Mouse (Mus musculus): ENCODE results near the gene Lama5.
A peak's percentile ranks its signal among the peaks of the same experiment; 100 is the strongest.

The Lama5 gene

DNA sequence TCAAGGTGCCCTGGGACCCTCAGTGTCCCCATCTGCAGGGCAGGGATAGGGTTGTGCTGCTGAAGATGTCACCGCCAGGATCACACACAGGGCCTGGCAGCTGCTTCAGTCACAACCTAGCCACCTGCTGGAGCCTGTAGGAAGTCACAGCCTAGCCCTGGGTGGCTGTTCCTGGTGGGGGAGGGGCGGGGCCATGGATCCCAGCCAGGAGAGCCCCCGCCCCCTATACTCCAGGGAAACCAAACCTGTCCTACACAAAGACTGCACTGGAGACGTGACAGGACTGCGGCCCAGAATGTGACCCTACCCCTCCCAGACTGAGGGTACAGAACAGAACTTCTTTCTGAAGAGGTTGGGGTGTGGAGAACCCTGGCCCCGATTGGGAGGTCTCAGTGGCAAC, 3.4 kb downstream of the Lama5 start:
- peak; percentile 68 for DNase-seq

DNA sequence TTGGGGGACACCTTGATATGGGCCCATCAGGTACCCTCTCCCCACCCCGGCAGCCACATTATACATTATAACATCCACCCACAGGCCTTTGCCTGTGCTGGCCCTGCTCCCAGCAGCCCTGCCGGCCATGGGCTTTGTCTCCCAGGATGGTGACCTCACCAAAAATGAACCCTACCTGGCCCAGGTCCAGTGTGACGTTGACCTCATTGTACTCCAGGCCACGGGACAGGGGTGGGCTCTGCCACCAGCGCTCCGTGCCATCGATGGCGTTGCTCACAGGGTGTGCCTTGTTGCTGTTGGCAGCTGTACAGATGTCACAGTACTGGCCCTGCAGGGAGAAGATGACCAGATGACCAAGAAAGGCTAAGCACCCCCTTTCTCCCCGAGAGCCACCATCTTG, 4.6 kb downstream of the Lama5 start:
- no peak for DNase-seq

DNA sequence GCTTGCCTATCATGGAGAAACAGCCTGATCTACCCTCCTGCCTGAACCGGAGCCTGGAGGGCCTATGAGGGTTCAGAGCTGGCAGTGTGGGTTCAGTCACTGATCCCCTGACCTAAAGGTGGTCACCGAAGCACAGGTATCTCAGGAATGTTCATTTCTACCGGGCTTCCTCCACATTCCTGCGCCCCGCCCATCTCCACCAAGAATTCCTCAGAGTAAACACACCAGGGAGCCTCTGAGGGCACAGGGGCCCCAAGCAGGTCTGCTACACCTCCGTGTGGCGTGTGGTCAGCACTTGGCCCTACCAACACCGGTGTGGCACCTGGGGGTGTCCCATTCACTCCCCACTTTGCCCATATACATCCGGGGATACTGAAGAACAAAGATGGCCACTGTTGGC, 5.5 kb downstream of the Lama5 start:
- no peak for DNase-seq

DNA sequence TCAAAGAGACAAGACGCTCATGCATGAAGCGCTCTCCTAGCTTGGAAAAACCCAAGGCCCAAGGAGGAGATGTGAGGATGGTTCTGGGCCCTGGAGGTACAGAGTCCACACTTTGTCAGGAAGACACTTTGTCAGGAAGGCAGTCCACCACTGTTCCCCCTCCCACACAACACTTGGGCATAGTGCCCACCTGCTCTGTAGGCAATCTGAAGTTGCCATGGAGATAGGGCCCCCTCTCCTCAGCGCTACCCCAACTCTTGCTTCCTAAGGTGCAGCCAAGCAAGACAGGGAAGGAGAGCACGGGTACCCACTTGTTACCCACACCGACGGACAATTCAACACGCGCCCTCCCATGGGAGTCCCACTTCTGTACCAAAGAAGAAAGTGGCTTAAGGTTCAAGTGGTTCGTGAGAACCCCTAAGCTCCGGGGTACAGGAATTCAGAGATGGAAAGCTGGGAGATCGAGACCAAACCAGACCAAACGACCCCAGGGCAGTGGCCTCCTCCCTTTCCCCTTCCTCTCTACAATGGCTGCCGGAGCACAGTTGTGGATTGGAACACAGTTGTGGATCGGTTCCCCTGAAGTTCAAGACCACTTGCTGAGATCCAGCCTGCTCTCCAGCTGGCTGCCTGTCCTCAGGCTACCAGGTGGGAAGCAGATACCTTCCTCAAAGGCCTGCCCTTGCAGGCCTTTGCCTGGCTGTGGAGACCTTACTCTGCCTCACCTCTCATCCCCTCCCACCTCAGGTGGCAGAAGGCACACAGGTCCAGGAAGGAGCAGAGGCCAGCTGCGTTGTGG, 6.3 kb downstream of the Lama5 start:
- no peak for DNase-seq

DNA sequence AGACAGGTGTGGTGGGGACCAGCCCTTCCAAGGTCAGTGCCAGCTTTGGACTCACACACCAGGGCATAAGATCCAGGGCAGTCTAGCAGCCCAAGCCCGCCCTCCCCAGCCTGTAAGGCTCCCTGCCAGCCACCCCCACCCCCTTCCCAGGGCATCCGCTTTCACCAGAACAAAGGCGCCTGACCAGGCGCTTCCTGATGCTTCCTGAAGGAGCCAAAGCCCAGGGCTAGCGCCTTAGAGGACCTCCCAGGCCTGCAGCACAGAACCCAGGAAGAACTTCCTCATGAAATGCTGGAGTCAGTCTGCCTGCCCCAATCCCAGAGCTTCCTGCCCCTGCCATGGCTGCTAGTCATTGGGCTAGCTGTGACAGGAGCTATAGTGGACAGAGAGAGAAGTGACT, 7.0 kb downstream of the Lama5 start:
- DNase-seq: peak; percentile 36

DNA sequence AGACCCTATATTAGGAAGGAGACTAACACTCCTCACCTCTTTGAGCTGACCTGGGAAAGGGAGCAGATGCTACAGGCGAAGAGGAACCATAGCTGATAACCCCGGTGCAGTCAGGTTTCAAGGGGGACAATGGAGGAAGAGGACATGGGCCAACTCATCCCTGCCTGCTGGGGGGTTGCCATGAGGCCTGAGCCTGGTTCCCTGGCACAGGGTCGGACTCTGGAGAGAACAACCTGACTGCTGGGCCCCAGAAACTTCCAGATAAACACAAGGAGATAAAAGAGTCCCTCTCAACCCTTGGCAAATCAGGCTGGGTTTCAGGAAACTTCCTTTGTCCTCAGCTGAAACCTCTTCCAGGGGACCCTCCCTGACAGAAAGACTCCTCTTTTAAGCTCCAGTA, 7.4 kb downstream of the Lama5 start:
- no peak for DNase-seq

DNA sequence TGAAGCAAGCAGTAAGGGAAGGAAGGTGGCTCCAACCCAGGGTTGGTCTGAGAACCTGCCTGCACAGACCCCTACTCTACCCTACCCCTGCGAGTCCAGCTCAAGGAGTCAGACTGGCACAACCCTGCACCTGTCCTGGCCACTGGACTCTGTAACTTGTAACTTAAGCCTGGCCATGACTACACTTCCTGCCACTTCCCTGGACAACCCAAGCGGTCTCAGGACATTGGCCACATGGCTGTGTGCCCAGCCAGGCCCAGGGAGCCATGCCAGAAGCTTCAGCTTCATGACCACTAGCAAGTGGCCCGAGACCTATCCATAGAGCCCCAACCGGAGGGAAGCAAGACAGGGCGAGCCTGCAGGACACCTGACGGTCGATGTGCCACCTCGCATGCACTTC, 8.1 kb downstream of the Lama5 start:
- no peak for DNase-seq

DNA sequence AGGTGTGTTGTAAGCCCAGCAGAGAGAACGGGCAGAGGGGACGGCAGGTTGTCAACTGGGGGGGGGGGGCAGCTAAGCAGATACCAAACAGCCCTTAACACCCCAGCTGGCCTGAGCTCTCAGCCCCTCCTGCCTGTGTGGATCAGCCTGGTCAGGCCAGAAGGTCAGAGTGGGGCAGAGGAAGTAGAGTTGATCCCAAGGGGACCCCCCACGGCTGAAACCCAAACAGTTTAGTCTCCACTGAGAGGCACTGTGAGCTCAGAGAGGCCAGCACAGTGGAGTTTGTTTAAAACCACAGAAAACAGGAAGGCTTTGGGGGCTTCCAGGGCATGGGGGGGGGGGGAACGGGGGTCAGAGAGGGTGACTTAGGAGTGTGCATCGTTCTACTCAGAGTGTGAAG, 8.7 kb downstream of the Lama5 start:
- DNase-seq: no peak

DNA sequence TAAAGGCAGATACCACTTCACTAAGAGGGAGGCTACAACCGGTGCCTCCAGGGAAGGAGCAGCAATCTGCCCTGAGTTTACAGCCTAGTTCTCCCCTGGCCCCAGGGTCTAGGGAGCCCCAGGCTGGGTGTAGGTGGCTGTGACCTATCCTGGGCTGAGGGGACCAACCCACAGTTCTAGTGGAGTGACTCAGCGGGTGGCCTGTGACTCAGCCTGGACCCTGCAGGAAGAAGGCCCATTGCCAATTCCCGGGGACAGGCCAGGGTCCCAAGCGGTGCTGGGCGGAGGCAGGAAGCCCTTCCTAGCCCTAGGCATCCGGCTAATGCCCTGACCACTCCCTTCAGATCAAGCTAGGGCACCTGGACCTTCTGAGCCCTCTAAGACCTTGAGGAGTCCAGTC, 9.7 kb downstream of the Lama5 start:
- DNase-seq: no peak

DNA sequence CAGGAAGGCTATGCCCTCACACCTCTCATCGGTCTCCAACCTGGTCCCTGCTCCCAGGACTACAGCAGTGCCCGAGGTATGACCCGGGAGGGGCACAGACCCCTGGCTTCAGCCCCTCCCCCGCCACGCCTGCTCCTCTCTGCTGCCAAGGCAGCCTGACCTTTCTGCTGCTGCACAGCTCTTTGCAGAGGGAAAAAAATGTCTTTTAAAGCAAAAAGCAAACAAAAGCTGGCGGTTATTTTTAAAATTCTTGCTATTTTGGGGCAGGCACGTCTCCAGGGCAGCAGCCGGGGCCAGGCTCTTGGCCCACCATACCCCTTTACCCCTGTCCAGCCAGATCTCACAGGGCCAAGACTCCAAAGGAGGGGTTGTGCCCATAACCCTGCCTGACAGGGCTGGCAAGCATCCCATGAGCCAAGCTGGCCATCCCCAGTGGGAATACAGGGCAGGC, 10.6 kb downstream of the Lama5 start:
- DNase-seq: no peak

DNA sequence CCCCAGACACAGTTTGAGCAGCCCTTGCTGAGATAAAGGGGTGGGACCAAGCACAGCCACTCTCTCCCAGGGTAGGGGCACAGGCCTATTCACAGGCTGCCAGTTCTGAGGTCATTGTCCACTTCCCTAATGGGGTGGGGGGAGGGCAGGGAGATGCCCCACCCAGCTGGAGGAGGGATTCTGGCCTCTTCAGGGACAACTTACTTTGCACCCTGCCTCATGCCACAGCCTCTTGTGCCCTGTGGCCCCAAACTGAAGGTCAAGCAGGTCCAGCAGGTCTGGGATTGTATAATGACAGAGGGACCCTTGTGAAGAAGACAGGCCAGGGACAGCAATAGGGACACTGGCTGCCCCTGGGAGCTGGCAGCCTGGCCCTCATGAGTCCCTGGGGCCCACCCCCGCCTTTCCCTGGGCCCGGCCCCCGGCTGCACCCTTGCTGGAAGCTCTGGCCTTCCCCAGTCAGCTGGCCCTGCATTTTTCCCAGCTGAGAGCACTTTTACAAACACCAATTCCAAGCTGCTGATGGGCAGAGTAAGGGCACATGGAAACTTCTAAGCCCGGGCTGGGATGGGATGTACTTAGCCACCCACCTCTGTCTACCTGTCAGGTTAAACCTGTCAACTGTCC, 11.2 kb downstream of the Lama5 start:
- peak; percentile 37 for DNase-seq

DNA sequence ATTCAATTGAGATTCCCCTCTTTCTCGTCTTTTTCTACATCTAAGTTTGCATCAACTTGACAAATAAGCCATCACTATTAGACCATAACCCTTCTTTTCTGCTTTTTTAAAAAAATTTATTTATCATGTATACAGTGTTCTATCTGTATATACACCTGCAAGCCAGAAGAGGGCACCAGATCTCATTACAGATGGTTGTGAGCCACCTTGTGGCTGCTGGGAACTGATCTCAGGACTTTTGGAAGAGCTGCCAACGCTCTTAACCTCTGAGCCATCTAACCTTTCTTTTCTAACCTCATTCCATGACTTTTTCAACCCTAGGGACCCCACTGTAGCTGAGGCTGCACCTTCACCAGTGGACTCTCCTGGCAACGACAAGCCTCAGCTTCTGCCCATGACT, 13.4 kb downstream of the Lama5 start:
- DNase-seq: no peak

DNA sequence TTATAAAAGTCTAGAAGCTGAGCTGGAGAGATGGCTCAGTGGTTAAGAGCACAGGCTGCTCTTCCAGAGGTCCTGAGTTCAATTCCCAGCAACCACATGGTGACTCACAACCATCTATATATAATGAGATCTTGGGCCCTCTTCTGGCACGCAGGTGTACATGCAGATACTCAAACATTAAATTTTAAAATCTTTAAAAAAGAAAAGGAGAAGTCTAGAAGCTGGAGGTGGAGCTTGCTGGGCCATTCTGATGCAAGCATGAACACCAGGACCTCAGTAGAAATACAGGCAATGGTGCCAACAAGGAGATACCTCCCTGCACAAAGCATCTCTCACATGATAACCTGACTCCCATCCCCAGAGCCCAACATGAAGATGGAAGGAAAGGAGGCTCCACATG, 16.7 kb downstream of the Lama5 start:
- DNase-seq: no peak

DNA sequence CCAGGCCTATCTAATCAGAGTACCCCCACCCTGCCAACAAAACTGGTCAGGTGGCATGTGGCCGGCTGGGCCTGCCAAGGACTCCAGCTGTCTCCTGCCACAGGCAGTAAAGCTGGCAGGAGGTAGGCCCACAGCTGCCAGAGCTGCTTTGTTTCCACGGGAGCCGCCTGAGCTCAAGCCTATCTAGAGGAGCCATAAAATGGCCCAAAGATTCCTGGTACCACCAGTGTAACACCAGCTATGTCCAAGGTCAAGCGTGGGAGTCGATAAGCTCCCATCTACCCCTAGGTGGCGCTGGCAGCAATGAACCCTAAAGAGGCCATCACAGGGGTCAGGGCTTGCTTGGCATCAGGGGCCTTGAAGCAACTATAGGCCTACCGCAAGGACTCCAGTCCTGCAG, 17.8 kb downstream of the Lama5 start:
- peak; percentile 69 for DNase-seq

DNA sequence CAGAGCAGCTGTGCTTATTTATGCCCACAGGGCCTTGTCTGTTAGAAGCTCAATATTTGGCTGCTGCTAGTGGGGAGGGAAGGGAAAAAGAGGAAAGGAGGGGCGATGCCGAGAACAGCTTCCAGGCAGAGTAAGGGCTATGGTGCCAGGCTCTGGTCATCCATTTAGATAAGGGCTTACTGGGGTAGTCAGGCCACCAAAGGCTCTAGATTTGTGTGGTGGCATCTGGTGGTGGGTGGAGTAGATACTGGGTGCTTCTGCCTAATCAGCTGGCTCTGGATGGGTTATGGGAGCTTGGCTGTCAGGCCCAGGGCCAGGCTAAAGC, 19.7 kb downstream of the Lama5 start:
- no peak for DNase-seq

DNA sequence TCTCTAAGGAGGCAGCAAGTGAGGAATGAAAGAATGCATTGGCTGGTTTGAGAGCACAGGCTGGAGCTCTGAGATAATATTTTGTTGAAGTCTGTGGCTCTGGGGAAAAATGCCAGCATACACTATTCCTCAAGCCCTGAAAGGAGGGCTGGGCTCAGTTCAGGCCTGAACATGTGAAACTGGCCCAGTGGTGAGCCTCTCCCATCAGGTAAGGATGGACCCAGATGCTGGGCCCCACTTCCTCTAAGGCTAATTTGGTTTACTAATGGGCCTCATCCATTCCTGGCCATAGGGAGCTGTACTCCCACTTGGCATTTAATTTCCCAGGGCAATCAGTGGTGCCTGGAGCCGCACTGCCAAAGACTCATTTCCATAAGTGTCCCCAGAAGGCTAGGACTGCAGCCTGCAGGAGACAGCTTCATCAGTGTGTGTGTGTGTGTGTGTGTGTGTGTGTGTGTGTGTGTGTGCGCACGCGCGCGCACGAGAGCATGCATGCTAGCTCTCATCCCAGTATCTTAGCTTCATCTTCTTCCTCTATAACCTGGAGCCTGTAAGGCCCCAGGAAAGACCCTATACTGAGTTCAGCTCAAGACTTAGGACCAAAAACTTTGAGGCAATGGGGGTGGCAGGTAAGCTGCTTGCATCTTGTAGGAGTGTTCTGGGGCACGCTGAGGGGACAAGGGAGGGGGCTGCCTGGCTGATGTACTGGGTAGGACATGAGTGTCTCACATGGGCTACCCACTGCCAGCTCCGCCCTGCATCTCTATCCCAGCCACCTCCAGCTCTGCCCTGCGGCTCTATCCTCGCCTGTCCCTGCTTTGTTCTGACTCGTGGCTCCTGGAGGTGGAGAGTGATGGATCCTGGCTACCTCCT, 20.3 kb downstream of the Lama5 start:
- DNase-seq: no peak

DNA sequence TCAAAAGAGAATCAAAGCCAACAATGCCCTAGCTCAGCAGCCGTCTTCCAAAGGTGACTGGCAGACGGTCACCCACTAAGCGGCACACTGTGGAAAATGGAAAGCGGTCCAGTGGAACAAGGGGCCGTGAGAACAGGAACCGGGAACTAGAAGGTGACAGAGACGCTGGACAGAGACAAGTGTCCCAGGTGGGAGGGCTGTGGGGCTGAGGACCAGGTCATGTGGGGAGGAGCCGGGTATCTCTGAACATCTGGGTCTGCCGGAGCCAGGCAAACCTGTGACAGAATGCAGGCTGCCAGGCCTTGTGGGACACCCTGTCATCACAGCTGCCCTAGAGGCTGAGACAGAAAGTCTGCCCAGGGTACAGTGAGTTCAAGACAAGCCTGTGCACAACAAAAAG, 21.2 kb downstream of the Lama5 start:
- no peak for DNase-seq

DNA sequence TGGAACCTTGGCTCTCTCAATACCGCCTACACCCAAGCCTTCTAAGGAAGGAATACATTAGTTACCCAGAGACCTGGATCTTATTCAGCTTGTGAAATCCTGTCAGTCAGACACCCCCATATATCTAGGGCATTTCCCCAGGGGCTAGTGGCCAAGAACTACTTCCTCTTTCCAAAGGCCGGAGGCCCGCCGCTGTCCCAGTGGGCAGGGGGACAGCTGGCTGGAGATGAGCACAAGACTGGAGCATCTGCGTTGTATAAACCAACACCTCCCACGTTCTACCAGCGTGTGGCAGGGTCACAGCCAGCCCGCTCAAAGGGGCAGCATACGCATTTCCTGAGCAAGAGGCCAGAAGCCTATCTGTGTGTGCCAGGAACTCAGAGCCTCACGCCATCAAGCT, 22.9 kb downstream of the Lama5 start:
- no peak for DNase-seq

DNA sequence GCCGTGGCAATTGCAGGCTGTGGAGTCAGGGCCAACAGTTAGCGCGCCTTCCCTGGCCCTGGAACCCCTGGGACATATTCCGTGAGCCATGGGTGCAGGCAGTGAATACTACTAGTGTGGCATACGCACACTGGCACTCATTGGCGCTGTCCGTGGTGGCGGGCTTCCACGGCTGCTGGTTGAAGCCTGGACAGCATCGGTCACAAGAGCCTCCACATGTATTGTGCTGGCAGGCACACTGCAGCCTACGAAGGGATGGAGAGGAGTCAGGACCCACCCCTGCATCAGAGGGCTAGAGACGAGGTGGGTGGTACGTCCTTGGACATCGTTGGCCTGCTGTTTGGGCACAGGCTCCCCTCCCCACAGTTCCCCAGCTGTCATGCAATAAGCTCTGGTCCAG, 23.4 kb downstream of the Lama5 start:
- DNase-seq: no peak

DNA sequence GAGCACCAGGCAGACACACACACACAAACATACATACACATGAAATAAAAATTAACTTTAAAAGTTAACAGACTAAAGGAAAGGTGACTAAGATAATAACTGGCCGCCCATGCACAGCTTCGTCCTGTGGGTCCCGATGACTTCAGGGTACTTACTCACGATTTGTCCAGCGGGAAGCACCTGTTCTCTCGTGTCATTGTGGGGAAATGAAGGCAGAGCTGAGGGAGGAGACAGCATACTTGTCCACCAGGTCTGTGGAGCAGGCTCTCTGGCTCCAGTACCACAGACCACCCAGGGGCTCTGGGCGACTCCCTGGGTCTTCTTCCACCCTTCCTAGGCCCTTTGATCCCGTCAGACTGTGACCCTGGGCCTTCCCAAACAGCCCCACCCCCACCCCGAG, 24.4 kb downstream of the Lama5 start:
- DNase-seq: no peak

DNA sequence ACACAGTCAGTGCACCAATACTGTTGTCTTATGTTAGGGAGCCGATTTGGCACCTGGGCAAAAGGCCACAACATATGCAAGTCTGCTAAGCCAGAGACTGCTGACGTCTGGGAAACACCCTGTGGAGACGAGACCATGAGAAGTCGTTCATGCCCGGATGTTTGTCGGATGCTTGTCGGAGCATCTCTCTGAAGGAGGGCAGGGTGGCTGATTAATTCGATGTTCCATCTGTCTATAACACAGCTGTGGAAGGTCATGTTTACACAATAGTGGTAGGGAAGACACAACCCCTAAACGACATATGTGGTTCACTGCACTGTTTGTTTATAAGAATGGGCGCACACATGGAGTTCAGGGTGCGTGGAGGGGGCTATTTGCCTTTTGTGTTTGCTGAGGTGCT, 25.0 kb downstream of the Lama5 start:
- DNase-seq: no peak

DNA sequence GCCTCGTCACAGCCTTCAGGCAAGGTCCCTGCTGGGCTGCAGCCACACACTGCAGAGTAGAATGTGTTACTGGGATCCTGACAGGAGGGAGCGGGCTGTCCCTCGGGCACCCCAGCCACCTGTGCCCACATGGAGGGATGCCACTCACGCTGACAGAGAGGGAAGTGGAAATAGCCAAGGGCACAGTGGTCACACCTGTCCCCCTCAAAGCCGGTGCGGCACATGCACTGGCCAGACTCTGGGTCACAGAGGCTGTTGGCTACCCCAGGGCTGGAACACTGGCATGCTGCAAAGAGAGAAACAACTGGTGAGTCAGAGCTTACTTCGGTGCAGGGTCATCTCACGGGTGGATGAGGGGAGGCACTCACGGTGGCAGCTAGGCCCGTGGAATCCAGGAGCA, 26.9 kb downstream of the Lama5 start:
- no peak for DNase-seq

DNA sequence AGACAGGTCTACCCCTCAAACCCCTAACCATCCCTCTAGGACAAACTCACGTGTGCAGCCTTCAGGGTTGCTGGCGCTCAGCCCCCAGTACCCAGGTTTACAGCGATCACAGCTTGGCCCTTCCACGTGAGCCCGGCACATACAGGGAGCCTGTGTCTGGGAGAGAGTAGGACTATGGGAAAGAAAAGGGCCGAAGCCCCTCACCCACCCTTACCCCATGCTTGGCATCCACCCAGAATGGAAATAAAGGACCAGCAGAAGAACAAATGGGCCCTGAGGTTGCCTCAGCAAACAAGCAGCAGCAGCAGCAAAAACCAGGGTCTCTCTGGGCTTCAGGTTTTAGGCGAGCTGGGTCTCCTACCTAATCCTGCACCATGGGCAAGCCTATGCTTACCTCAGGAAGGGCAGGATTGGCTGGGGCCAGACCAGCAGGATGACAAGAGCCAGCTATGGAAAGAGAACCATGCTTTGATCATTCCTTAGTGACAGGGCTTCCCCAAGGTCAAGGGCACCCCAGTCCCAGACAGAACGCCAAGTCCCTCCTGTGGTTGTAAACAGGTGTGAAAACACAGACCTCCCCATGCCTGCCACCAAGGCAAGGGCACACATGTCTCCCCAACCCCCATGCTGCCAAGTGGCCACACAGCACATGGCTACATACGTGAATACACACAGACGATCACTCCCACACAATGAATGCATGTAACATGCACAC, 28.2 kb downstream of the Lama5 start:
- DNase-seq: no peak

All from retina, postnatal 1 day (tissue).